Mouse (Mus musculus) left cerebral cortex, postnatal 25 days (tissue): Measurements from ENCODE around the gene Hapln3. TPM values are rescaled to one million over a fixed set of nuclear protein-coding genes. Genes with fewer than 3 reads are reported as not detected.

Source experiments
- DNase-seq, 2 experiments: peaks; one replicate each; pipeline ENCODE4 v3.0.0; 2022; ENCODE audit warnings: low spot score in 2 of 2, mixed read lengths in 1 of 2
- intact Hi-C: fragments of 180-260 bp; cut with DNase I; formaldehyde crosslinking; loops from one replicate; pipeline ENCODE4 v1.15.1; 2025
- total RNA-seq, 2 experiments: library from RNA; stranded (reverse); gene quantifications; 2 replicates each; pipeline ENCODE4 v1.2.3; 2021

Hapln3 gene
- total RNA-seq, 2 experiments from 2014 or later: 2.4 to 2.9 TPM

GRCm38 (mm10) chr7:79080572-79081399 is 50.0 kb downstream of the Hapln3 start:
- intact Hi-C loops: loop anchor here (1.0 to 10.0 kb wide), 2 partner anchors 156 to 286 kb away; no protein-coding TSS in a partner anchor

GRCm38 (mm10) chr7:79079212-79079611 is 51.6 kb downstream of the Hapln3 start:
- DNase-seq: no peak
- intact Hi-C loops: no loop called here

More at GRCm38 (mm10) chr7:79080572-79081399, 50.0 kb downstream of the Hapln3 start:
- peak; percentile 62 to 69 for DNase-seq

GRCm38 (mm10) chr7:79068231-79068630 is 62.6 kb downstream of the Hapln3 start:
- intact Hi-C loops: no loop called here
- DNase-seq: no peak

- DNase-seq: no peak
- intact Hi-C loops: no loop called here
These were observed 63.4 kb downstream of the Hapln3 start for GRCm38 (mm10) chr7:79067466-79067865.

Other genes with a start within 250 kb of the Hapln3 start
- 10 to 100 TPM; 20.3 to 21.5 TPM for gene Aen, start 235.2 kb downstream of the Hapln3 start, total RNA-seq
- 1 to 10 TPM in 1 of 2 experiments, under 1 TPM in 1; 0.44 to 1.4 TPM for gene Isg20, start 217.6 kb downstream of the Hapln3 start, total RNA-seq
- 1 to 10 TPM; 3.1 to 3.5 TPM for gene Acan, start 77.5 kb downstream of the Hapln3 start, total RNA-seq
- 100 to 1,000 TPM; 170 to 197 TPM for gene Mfge8, start 18.0 kb upstream of the Hapln3 start, total RNA-seq
- gene Abhd2, start 142.2 kb upstream of the Hapln3 start, total RNA-seq: 100 to 1,000 TPM; 103 to 120 TPM